Mouse (Mus musculus): Measurements from ENCODE around the gene Rab3gap2.

Rab3gap2 gene

DNA sequence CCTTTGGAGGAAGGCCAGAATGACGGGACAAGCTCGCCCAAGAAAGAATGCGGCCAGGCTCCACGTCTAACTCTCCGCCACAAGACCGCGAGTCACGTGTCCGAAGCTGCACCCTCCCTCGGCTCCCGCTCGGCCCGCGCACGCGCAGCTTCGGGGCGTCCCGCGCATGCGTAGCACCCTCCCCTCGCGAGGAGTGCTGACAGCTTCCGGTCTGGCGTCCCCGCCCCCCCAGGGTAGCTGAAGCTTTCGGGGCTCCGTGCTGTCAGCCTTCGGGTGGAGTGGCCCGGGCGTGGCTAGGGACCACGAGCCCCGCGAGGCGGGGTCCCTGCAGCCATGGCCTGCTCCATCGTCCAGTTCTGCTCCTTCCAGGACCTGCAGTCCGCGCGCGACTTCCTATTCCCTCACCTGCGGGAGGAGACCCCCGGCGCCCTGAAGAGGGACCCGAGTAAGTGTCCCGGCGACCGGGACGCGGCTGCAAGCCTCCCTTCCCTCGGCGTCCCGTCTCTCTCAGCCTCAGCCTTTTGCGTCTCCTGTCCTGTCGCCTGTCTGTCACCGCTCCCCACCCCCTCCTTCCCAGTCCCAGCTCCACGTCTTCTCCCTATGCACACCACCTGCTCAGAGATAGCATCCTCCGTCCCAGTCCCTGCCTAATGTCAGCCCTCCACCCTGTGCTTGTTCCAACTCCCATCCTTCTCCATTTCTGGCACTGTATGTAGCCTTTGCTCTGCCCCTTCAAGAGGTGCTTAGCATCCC, at the start of gene Rab3gap2:
Gene Rab3gap2, plus strand, starts transcription at position 209 of the 753 bp plus-strand sequence.
- peak; percentile 99 for DNase-seq (ENCODE audit: extremely low spot score, low spot score)

DNA sequence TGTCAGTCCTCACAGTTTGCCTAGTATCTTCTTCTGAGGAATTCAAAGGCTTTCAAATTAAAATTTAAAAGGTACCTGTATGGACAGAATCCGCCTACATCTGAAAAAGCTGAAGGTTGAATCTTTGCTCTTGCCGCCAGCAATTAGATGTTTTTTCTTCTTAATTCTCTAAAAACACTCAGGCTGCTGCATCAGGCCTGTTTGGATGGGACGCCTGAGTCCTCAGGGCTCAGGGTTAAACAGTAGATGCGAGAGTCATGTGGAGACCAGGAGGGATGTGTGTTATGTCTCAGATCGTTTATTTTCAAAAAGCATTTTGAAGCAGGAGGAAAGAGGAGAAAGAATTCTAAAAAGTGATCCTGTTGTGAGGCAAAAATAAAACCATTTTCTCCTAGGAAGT, 30.3 kb upstream of the Rab3gap2 start:
- DNase-seq (ENCODE audit: extremely low spot score, low spot score): no peak

DNA sequence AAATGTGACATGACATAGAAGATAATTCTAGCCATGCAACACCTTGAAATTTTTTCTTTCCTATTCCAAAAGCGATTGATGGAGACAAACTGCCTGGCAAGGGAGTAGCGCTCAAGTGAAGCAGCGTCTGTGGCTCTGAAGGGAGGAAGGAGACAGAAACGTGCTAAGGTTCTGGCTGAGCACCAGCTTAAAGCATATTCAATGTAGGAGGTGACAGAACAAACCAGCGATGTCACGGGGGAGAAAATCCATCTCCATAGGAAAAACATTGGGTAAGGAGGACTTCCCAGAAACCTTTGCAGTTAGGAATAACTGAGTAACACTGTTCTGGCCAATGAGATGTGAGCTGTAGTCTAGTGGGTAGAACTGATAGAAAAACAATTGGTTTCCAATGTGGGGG, 26.1 kb upstream of the Rab3gap2 start:
- DNase-seq (ENCODE audit: extremely low spot score, low spot score): no peak

DNA sequence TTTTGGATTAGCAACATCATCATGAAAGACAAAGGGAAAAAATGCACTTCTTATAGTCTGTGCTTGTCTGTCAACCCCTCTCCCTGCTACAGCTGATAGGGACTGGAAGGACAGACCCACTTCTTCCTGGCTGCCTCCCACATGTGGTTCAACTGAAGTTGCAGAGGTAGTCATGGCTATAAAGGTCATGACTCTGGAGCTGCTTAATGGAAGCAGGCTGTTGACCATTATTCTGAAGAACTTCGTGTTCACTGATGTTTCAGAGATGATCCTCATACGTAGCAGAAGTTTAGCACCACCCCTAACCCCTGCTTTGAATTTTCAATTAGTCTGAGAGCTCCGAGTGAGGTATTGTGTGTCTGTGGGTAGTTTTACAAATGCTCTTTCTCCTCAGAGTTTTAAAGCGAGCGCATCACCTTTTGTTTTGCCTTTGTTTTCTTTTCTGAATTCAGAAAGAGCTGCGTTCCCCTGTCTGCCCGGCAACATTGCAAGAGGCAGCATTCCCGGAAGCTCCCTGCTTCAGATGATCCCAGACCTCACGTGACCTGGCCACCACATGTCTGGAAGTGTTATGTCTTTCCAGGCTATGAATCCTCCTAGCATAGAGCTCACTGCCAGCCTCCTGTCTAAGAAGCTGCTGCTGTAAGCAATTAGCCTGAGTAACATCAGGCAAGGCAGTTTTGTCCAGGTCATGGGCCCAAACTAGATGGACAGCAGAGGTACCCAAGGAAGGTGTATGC, 20.2 kb upstream of the Rab3gap2 start:
- DNase-seq (ENCODE audit: extremely low spot score, low spot score): peak; percentile 63

DNA sequence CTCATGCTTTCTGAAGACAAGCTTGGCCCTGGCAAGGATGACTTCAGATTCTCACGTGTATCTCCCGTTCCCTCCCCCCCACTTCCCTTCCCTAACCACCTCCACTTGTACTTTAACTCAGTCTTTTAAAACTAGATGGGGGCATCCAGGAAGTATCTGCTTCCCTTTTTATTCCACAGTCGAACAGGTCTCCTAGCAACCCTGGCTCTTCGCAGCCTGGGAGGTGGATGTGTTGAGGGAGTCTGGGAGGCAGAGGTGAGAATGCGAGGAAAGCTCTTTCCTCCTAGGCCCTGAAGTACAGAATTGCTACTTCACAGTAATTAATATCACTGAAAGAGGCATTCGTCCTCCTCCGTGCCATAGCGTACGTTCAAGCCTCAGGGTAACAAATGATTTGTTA, 18.4 kb upstream of the Rab3gap2 start:
- no peak for DNase-seq (ENCODE audit: extremely low spot score, low spot score)

DNA sequence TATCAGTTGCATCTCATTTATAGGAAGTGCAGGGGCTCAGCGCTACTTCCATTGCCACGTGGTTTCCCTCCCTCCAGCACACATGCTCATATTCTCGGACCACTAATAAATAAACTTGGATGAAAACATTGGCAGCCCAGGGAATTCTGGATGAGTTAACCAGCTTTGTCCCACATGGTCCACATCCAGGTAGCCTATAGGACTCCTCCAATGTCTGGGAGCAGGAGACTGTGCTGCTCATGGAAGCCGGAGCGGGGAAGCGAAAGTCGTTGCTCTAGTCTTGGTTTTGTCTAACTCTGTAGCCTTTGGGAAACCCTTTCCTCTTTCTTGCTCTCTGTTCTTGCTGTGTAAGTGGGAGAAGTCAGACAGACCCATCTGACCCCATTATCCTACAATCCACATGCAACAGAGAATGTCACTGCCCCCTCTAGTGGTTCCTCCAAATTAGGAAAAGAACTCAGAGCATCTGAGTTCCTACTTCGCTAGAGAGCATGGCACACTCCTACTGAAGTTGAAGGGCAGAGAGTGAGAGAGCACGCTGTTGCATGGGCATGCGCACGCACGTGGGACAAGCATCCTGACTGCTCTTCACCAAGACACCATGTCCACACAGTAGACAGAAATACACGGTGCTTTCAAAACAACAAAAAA, 16.7 kb upstream of the Rab3gap2 start:
- no peak for DNase-seq (ENCODE audit: extremely low spot score, low spot score)

DNA sequence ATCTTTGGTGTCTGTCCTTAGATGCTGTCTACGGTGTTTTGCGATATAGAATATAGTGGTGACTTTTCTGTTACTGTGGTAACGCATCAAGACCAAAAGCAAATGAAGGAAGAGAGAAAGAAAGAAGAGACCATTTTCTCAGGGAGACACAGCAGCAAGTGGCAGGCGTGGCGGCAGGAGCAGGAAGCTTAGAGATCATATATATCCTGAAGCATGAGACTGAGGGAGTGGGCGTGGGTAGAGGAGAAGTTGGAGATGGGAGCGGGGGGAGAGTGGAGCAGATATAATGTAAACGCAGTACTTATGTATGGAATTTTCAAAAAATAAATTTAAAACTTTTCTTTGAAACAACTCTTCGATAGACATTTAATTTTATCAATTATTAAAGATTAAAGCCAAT, 14.0 kb upstream of the Rab3gap2 start:
- no peak for DNase-seq (ENCODE audit: extremely low spot score, low spot score)

DNA sequence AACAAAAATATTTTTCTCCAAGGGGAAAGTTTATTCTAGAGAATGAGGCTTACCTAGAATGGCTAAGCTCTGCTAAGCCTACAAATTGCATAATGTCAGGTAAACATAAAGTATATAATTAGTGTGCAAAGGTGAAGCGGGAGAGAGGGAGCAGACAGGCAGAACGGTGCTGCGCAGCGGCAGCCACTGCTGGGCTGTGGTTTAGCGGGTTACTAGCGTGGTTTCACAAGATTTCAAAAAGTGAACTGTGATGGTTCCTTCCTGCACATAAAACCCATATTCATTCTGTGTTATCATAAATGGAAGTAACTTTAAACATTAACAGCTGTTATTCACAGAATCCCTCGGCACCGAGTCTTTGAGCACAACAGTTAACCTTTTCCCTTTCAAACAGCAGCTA, 11.8 kb upstream of the Rab3gap2 start:
- no peak for DNase-seq (ENCODE audit: extremely low spot score, low spot score)

DNA sequence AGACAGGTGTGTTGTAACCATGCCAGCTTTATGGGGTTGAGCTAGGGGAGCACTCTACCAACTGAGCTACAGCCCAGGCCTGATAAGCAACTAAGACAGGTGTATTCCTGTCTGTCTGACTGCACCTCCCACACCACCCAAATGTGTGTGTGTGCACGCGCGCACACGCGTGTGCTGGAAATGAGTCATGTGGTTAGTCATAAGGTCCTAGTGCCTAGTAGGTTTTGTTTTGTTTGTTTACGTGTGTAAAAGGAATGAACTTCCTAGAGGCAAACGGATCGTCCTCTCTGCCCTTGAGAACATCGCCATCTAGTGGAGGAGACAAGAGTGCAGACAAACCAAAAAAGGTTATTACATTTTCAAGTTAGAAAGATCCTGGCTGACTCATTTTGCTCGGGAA, 10.4 kb upstream of the Rab3gap2 start:
- DNase-seq (ENCODE audit: extremely low spot score, low spot score): peak; percentile 30

DNA sequence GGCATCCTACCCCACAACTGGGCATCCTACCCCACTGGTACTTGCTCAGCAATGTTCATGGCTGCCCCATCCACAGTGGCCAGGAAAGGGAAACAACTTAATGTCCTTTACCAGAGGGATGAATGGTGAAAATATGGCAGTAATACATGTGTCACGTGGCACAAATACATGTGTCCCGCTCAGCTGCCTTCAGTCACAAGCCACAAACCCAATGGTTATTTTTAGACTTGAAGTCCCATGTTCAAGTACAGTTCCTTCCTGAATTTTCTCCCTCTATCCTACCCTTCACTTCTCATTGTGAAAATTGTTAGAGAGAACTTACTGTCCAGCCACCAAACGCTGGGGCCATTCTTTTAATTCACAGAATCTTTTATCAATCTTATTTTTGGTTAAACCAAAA, 7.6 kb upstream of the Rab3gap2 start:
- no peak for DNase-seq (ENCODE audit: extremely low spot score, low spot score)

DNA sequence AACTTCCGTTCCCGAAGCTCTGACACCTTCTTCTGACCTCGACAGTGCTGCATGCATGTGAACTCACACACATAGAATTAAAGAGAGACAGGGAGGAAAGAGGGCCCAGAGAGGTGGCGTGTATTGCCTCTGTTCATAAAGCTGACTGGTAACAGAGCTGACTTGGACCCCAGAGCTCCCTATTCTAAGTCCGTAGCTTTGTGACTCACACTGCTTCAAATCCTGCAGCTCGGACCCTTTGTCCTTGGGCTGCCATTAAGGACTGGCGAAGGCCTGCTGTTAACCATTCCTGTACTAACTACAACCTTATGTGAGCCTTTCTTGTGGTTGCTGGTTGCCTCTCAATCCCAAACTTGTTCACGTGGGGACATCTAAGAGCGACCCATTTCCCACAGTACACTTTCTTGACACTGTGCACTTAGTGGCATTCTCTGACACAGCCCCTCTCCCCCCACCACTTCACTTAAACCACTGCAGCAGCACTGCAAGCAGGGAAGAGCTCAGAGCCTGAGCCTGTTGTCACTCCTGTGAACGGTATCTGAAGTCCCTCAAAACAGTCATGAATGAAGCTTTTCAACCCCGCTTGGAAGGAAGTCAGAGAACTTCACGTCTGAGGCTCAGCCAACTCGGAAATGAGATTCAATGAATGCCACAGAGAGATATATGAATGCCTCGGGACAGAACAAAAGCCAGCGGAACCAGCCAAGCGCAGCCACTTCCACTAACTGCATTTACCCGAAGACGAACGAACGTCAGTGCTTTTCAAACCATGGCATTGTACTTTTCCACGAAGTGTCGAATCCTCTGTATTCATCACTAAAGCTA, 3.1 kb upstream of the Rab3gap2 start:
- no peak for DNase-seq (ENCODE audit: extremely low spot score, low spot score)

DNA sequence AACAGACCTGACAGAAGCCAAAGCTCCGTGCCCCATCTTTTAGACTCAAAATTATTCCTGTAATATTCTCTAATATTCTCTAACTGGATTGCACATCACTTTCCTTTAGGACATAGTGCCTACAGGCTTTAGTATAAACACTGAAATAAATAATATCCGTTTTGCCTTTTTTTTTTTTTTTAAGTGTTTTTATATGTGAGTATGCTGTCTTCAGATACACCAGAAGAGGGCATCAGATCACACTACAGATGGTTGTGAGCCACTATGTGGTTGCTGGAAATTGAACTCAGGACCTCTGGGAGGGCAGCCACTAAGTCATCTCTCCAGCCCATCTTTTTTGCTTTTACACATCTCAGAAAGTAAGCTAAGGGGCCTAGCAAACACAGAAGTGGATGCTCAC, 1.9 kb upstream of the Rab3gap2 start:
- DNase-seq (ENCODE audit: extremely low spot score, low spot score): no peak

DNA sequence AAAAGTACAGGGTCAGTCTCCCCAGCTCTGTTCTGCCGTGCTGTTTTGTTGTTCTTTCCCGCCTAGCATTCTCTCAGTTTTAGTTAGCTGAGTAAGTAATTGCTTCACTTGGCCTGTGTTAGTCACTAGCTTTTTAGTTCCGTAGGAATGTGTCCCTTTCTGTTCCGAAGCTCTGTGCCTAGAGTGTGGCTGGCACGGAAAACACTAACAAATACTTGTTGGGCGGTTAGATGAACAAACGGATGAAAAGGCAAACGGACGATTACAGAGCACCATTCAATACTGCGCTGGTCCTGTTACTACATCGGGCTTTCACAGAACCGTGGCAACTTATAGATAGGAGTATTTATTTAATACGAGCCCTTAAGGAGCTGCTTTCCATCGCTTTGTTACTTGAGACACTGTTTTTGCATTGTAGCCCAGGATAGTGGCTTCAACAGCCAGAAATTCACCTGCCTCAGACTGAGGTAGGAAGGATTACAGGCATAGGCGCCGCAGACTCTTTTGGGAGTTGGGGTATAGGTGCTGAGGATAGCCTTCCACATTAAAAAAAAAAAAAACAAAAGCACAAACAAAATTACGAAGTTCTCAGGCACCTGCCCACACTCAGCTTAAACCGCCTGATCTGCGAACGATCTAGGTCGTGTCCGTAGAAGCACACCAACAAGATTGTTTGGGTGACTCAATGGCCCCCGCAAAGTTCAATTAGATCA, 565 bp upstream of the Rab3gap2 start:
- DNase-seq (ENCODE audit: extremely low spot score, low spot score): peak; percentile 41

DNA sequence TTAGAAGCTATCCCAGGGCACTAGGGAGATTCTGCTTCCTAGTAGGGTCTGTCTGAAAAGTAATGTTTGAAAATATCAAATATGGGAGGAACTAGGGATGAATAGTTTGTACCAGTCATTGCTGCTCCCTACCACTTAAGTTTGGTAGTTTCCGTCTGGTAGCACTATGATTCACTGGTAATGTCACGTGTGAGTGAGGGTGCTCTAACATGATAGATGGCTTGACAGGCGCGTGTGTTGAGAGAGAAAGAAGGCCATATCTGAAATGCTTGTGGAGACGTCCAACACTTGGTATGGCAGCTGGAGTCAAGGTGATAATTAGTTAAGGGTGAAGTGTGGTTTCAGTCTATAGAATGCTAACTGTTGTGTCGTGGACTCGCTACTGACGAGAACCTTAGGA, 1.2 kb downstream of the Rab3gap2 start:
- DNase-seq (ENCODE audit: extremely low spot score, low spot score): no peak

DNA sequence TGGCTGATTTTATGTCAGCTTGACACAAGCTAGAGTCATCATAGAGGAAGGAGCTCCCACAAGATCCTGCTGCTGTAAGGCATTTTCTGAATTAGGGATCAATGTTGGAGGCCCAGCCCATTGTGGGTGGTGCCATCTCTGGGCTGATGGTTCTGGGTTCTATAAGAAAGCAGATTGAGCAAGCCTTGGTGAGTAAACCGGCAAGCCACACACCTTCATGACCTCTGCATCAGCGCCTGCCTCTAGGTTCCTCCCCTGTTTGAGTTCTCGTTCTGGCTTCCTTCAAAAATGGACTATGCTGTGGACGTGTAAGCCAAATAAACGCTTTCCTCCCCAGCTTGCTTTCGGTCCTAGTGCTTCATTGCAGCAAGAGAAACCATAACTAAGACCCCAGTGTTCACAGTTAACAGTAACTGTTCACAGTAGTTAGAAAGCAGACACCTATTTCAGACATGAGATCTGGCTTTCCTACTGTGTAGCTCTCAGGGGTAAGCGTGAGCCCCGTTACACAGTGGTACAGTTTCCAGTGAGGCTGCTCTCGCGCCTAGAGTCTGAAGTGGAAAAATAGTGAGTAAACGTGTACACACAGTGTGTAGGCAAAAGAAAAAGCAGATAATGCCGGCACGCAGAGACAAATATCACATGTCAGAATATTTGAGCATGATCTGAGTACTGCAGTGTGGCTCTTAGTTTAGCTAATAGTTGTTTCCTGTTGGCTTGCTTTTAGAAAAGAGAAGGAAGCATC, 4.1 kb downstream of the Rab3gap2 start:
- DNase-seq (ENCODE audit: extremely low spot score, low spot score): no peak

DNA sequence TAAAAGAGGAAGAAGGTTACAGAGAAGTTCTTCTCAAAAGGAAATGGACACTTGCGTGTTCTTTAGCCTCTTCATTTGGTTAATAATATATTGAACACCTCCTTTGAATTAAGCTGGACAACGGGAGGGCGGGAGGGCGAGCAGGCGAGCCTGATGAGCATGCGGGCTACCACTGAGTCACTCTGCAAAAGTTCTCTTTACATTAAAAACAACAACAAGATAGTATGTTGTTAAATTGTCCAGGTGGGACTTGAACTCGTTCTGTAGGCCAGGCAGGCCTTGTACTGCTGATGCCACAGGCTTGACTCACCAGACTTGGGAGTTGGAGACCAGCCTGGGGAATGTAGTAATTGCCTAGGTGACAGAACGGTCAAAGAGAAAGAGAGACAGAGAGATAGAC, 4.8 kb downstream of the Rab3gap2 start:
- DNase-seq (ENCODE audit: extremely low spot score, low spot score): no peak

DNA sequence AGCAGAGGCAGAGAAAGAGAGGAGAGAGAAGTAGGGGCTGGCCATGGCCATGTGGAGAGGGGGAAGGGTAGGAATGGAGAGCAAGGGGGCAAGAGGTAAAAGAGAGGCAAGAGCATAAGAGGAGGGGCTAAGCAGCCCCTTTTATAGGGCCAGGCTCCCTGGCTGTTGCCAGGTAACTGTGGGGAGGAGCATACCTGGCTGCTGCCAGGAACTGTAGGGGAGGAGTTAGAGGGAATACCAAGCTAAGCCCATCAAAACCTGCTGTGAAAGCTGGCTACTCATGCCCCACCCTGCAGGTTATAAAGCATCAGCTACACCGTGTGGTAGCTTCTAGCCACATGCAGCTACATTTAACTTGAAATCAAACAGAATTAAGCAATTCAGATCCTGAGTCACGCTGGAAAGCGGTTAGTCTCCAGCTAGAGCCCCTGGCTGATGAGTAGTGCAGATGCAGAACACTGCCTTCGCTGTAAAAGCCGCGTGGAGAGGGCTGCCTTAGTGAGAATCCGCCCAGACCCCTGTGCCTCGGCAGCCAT, 5.8 kb downstream of the Rab3gap2 start:
- no peak for DNase-seq (ENCODE audit: extremely low spot score, low spot score)

DNA sequence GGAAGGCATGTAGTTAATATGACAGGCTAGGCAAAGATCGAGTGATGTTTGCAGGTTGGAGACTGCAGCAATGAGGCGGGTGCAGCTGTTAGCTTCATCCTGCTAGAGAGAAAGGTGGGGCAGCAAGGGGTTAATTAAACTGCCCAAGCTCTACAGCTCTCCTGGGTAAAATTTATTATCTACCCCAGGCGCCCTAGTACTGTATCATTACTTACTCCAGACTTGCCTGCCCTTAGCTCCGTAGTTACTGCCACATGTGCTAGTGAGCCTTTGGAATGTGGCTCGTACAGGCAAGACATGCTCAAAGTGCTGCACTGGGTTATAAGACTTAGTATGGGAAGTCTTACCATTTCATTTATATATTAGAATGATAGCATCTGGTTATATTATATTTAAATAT, 12.4 kb downstream of the Rab3gap2 start:
- no peak for DNase-seq (ENCODE audit: extremely low spot score, low spot score)

DNA sequence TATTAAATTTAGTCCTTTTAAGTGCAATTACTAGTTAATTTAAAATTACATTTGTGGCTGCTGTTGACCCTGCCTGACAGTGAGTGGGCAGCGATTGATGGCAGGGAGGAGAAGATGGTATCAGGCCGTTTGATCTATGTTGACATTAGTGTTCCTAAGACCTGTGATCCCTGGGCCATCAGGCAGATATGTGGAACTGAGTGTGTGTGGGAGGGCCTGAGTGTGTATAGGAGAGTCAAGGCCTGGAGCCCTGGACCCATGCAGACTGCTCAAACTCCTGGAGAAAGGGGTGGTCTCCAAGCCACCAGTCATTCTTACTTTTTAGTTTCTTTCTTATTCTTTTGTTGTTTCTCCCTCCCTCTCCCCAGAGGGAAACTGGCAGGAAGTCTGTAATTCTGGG, 12.8 kb downstream of the Rab3gap2 start:
- DNase-seq (ENCODE audit: extremely low spot score, low spot score): peak; percentile 27

DNA sequence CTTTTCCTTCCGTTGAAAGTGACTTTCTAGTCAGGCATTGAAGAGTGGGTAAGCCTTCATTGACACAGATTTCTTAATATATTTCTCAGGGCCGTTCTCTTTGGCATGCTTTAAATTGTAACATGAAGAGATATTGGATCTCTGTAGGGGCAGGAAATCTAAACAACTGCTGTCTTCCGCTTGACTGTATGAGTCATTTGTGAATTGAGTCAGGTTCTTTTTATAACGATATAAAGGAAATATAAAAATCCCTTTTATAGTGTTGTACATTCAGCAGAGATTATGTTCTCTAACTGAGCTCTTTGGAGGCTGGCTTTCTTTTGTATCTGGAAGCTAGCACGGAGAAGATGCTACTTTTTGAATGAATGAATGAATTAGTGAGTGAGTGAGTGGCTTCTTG, 14.0 kb downstream of the Rab3gap2 start:
- no peak for DNase-seq (ENCODE audit: extremely low spot score, low spot score)

Data from neural tube, embryonic 10.5 days (tissue).